Mouse (Mus musculus) midbrain, embryonic 11.5 days (tissue): ENCODE data around the gene Eng. TPM values are rescaled to one million over a fixed set of nuclear protein-coding genes. Genes with fewer than 3 reads are reported as not detected.

Source experiments
- ATAC-seq: fragments of 200-750 bp; cut with Nextera tagmentation; 2 replicates; pipeline ENCODE4 v1.8.0; 2017; ENCODE audit warnings: moderate TSS enrichment, moderate library complexity; ENCODE audit not compliant: low FRiP score
- DNase-seq: peaks from one replicate; pipeline ENCODE4 v3.0.0; 2015; ENCODE audit warnings: low spot score; ENCODE audit errors: missing footprints
- H3K27ac ChIP-seq: fragments of 300-500 bp; sonication (generic); 2 replicates; pipeline ENCODE4 v1.5.1; 2014; ENCODE audit warnings: low read depth, low read length
- H3K27me3 ChIP-seq: fragments of 300-500 bp; sonication (generic); 2 replicates; pipeline ENCODE4 v1.6.1; 2014; ENCODE audit warnings: mild to moderate bottlenecking, low read length, moderate library complexity, mixed read lengths; ENCODE audit not compliant: control insufficient read depth, insufficient read depth
- H3K36me3 ChIP-seq: fragments of 300-500 bp; sonication (generic); 2 replicates; pipeline ENCODE4 v1.6.1; 2014; ENCODE audit warnings: mild to moderate bottlenecking, low read length, moderate library complexity, mixed read lengths; ENCODE audit not compliant: control insufficient read depth, insufficient read depth
- H3K4me1 ChIP-seq: fragments of 300-500 bp; sonication (generic); 2 replicates; pipeline ENCODE4 v1.6.1; 2014; ENCODE audit warnings: low read length; ENCODE audit not compliant: control insufficient read depth, insufficient read depth
- H3K4me2 ChIP-seq: fragments of 300-500 bp; sonication (generic); 2 replicates; pipeline ENCODE4 v1.6.1; 2014; ENCODE audit warnings: mild to moderate bottlenecking, moderate library complexity
- H3K4me3 ChIP-seq: fragments of 300-500 bp; sonication (generic); 2 replicates; pipeline ENCODE4 v1.5.1; 2014; ENCODE audit warnings: low read depth, low read length
- H3K9ac ChIP-seq: fragments of 300-500 bp; sonication (generic); 2 replicates; pipeline ENCODE4 v1.6.1; 2014; ENCODE audit warnings: low read length
- H3K9me3 ChIP-seq: fragments of 300-500 bp; sonication (generic); 2 replicates; pipeline ENCODE4 v1.6.1; 2016; ENCODE audit warnings: low read length; ENCODE audit not compliant: control insufficient read depth
- WGBS: fragments of 180-500 bp; shearing (Covaris S2); extraction: QIAGEN DNeasy Blood & Tissue Kit; methylation state at CpG from one replicate; pipeline ENCODE4 v1.1.7; 2014; 5-methylcytosine and 5-hydroxymethylcytosine counted together
- polyA plus RNA-seq: library from polyadenylated mRNA; unstranded; fragments of >200 nt; fragmentation: Nextera tagmentation; extraction: Ambion mirVana; gene quantifications from 2 replicates; pipeline ENCODE4 v1.2.1, GENCODE M21; 2014

Gene Eng
- polyA plus RNA-seq, 1 experiment from 2014 or later = 22.7 TPM

DNA sequence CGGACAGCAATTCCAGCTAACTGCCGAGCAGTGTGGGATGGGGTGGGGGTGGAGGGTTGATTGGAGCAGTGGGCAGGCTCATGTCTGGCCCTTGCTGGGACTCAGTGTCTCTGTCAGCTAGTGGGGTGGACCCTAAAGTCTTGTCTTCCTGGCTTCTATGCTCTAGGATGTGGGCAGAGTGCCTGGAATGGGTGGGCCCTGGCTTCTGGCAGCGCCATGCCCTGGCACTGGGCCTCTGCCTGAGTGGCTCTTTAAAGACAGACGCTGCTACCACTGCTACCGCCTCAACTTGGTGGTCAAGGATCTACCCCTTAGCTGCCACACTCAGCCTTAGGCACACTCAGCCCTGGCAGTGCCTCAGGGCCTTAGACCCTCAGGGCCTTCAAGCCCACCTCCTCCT, 17.7 kb upstream of the Eng start:
- 35% methylated on average over 5 of the region's 5 CpGs for WGBS
- peaks cover 27% of the 10 kb centered on the region for H3K4me1 ChIP-seq
- ATAC-seq = peak; percentile 15; the same call in 1 of the 2 replicates
- H3K9me3 ChIP-seq = no peaks in the 10 kb centered on the region
- H3K4me2 ChIP-seq = peak overlapping the region; percentile 23
- peak overlapping the region; percentile 40; the same call in 1 of the 2 replicates for H3K27ac ChIP-seq
- no peak for DNase-seq
- H3K27me3 ChIP-seq = no peaks in the 10 kb centered on the region
- H3K9ac ChIP-seq = peak overlapping the region; percentile 21; the same call in 1 of the 2 replicates
- no peak overlapping the region for H3K4me3 ChIP-seq
- H3K36me3 ChIP-seq = no peaks in the 10 kb centered on the region

- ATAC-seq (peak; percentile 81), DNase-seq (peak; percentile 97)
- Histone ChIP-seq H3K4me2 (peak overlapping the region; percentile 28), H3K9me3 (no peaks in the 10 kb centered on the region), H3K4me1 (peaks cover 27% of the 10 kb centered on the region), H3K36me3 (no peaks in the 10 kb centered on the region), H3K27me3 (no peaks in the 10 kb centered on the region), H3K27ac (peak overlapping the region; percentile 48), H3K9ac (peak overlapping the region; percentile 44; the same call in 1 of the 2 replicates), H3K4me3 (peak overlapping the region; percentile 15; the same call in 1 of the 2 replicates)
- WGBS = 28% methylated on average over 9 of the region's 9 CpGs
Measured at GRCm38 (mm10) chr2:32629276-32629976, 17.0 kb upstream of the Eng start.

DNA sequence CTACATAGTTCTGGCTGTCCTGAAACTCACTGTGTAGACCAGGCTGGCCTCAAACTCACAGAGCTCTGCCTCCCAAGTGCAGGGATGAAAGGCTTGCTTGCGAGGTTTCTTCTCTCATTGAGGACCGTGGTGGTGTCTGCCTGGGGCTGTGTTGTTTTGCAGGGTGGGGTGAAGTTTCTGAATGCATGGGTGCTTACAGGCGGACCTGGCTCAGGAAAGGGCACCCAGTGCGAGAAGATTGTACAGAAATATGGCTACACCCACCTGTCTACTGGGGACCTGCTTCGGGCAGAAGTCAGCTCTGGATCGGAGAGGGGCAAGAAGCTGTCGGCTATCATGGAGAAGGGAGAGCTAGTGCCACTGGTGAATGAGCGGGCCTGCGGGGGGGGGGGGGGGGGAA, 16.4 kb upstream of the Eng start:
- H3K27ac ChIP-seq = no peak overlapping the region
- 74% methylated on average over 7 of the region's 9 CpGs for WGBS

DNA sequence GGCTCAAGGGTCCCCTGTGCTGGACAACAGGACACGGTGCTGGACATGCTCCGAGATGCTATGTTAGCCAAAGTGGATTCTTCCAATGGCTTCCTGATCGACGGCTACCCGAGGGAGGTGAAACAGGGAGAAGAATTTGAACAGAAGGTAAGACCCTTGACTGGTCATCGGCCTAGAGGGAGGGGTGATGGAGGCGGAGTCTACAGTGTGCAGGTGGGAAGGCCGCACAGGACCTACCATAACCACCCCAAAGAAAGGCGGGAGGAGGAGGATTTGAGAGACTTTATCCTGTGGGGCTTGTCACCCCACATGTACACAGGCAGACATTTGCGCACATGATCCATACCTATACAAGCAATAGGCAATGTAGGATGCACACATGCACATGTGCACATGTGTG, 15.3 kb upstream of the Eng start:
- WGBS = 86% methylated on average over 10 of the region's 10 CpGs
- H3K4me3 ChIP-seq = no peak overlapping the region
- H3K36me3 ChIP-seq = no peaks in the 10 kb centered on the region
- ATAC-seq (no peak), DNase-seq (no peak)
- no peak overlapping the region for H3K4me2 ChIP-seq
- peaks cover 15% of the 10 kb centered on the region for H3K4me1 ChIP-seq
- H3K27ac ChIP-seq = no peak overlapping the region
- no peaks in the 10 kb centered on the region for H3K27me3 ChIP-seq
- no peaks in the 10 kb centered on the region for H3K9me3 ChIP-seq
- no peak overlapping the region for H3K9ac ChIP-seq

More for the DNA sequence above, 16.4 kb upstream of the Eng start:
- Histone ChIP-seq H3K9me3 (no peaks in the 10 kb centered on the region), H3K4me3 (no peak overlapping the region), H3K36me3 (no peaks in the 10 kb centered on the region), H3K4me2 (peak overlapping the region; percentile 28), H3K27me3 (no peaks in the 10 kb centered on the region), H3K9ac (no peak overlapping the region), H3K4me1 (peaks cover 25% of the 10 kb centered on the region)
- DNase-seq (no peak), ATAC-seq (no peak)

DNA sequence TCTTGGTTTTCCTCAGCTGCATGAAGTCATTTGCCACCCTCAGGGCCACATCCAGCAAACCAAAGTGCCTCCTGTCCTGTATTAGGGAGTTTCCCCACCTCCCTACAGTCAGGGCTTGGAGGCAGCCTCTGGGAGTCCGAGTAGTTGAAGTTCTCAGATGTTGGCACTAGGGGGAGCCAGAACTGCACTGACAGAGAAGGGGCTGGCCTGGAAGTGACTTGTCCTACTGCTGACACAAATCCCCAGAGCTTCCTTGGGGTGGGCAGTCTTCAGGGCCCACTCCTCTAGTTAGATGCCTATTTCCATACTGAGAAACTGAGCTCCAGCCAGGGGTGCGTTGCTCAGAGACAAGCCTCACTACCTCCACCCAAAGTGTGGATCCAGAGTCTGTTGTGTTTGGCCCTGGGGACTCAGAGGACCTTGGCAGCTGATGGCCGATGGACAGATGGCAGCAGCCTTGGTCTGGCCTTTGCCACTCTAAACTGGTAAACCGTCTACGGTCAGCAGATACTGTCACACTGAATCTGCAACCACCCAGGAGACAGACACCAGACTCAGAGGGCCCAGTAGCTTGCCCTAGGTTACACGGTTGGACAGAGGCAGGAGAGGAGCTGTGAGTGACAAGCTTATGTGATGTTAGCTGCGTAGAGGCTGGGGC, 14.5 kb upstream of the Eng start:
- no peak overlapping the region for H3K27ac ChIP-seq
- WGBS = 59% methylated on average over 7 of the region's 7 CpGs
- peak; percentile 97 for DNase-seq
- peaks cover 15% of the 10 kb centered on the region for H3K4me1 ChIP-seq
- H3K4me3 ChIP-seq = no peak overlapping the region
- no peaks in the 10 kb centered on the region for H3K36me3 ChIP-seq
- H3K9ac ChIP-seq = no peak overlapping the region
- no peaks in the 10 kb centered on the region for H3K9me3 ChIP-seq
- ATAC-seq = peak; percentile 54
- H3K27me3 ChIP-seq = no peaks in the 10 kb centered on the region
- no peak overlapping the region for H3K4me2 ChIP-seq

GRCm38 (mm10) chr2:32633660-32634059, 12.7 kb upstream of the Eng start:
- ATAC-seq (no peak), DNase-seq (no peak)
- Histone ChIP-seq H3K27me3 (no peaks in the 10 kb centered on the region), H3K4me3 (no peak overlapping the region), H3K9me3 (no peaks in the 10 kb centered on the region), H3K36me3 (no peaks in the 10 kb centered on the region), H3K27ac (no peak overlapping the region), H3K4me2 (no peak overlapping the region), H3K9ac (no peak overlapping the region), H3K4me1 (peaks cover 17% of the 10 kb centered on the region)
- WGBS = 90% methylated on average over 5 of the region's 5 CpGs

- Histone ChIP-seq H3K9me3 (no peaks in the 10 kb centered on the region), H3K9ac (no peak overlapping the region), H3K36me3 (no peaks in the 10 kb centered on the region), H3K27me3 (no peaks in the 10 kb centered on the region), H3K4me3 (no peak overlapping the region), H3K4me1 (peaks cover 9% of the 10 kb centered on the region), H3K27ac (no peak overlapping the region), H3K4me2 (no peak overlapping the region)
- WGBS = 81% methylated on average over 10 of the region's 10 CpGs
- DNase-seq = no peak
- no peak for ATAC-seq
Measured at GRCm38 (mm10) chr2:32634277-32635105, 11.9 kb upstream of the Eng start.

GRCm38 (mm10) chr2:32636617-32637016, 9.8 kb upstream of the Eng start:
- Histone ChIP-seq H3K4me1 (peaks cover 6% of the 10 kb centered on the region), H3K27ac (no peak overlapping the region), H3K9me3 (no peaks in the 10 kb centered on the region), H3K27me3 (no peaks in the 10 kb centered on the region), H3K36me3 (no peaks in the 10 kb centered on the region), H3K4me2 (no peak overlapping the region), H3K4me3 (no peak overlapping the region), H3K9ac (no peak overlapping the region)
- ATAC-seq (no peak), DNase-seq (no peak)
- 88% methylated on average over 7 of the region's 7 CpGs for WGBS
